Mouse (Mus musculus) MEL (cell line): Measurements from ENCODE around the gene Grrp1. TPM values are rescaled to one million over a fixed set of nuclear protein-coding genes. Genes with fewer than 3 reads are reported as not detected.

ENCODE experiments used
- DNase-seq: peaks from one replicate; pipeline ENCODE4 v3.0.0; 2011; ENCODE audit warnings: low read depth, low spot score
- H3K27ac ChIP-seq: 2 replicates; pipeline ENCODE4 v1.5.1; 2012; ENCODE audit warnings: low read depth, mild to moderate bottlenecking, control low read depth, low read length, moderate library complexity; ENCODE audit not compliant: control insufficient read depth
- H3K27me3 ChIP-seq, 2 experiments: fragments of 150-350 bp in 1 of 2; sonication (generic) in 1 of 2; 2 replicates each; pipeline ENCODE4 v1.6.1; 2012; ENCODE audit warnings: low read length in 2 of 2, mild to moderate bottlenecking in 2 of 2, improper control_type of control experiment in 1 of 2, moderate library complexity in 1 of 2; ENCODE audit not compliant: insufficient read depth in 2 of 2, control insufficient read depth in 1 of 2
- H3K36me3 ChIP-seq, 2 experiments: 2 replicates each; pipeline ENCODE4 v1.6.1; 2012 to 2014; ENCODE audit warnings: low read length in 2 of 2, improper control_type of control experiment in 1 of 2, inconsistent platforms in 1 of 2, mild to moderate bottlenecking in 1 of 2; ENCODE audit not compliant: insufficient read depth in 2 of 2, control insufficient read depth in 1 of 2
- H3K4me1 ChIP-seq, 2 experiments: fragments of 150-350 bp in 1 of 2; sonication (generic) in 1 of 2; 2 replicates each; pipeline ENCODE4 v1.6.1; 2012; ENCODE audit warnings: low read length in 2 of 2, improper control_type of control experiment in 1 of 2, mild to moderate bottlenecking in 1 of 2; ENCODE audit not compliant: insufficient read depth in 2 of 2, control insufficient read depth in 1 of 2
- H3K4me3 ChIP-seq, 2 experiments: fragments of 150-350 bp in 1 of 2; sonication (generic) in 1 of 2; 2 replicates each; pipeline ENCODE4 v1.5.1; 2012; ENCODE audit warnings: low read depth in 2 of 2, low read length in 2 of 2, mild to moderate bottlenecking in 2 of 2, moderate library complexity in 2 of 2, control low read depth in 1 of 2, improper control_type of control experiment in 1 of 2; ENCODE audit not compliant: control insufficient read depth in 1 of 2, insufficient read depth in 1 of 2
- H3K79me2 ChIP-seq: 2 replicates; pipeline ENCODE4 v1.6.1; 2012; ENCODE audit warnings: mild to moderate bottlenecking, low read length, moderate library complexity; ENCODE audit not compliant: control insufficient read depth, poor library complexity, insufficient read depth
- H3K9ac ChIP-seq: 2 replicates; pipeline ENCODE4 v1.6.1; 2012; ENCODE audit warnings: low read depth, mild to moderate bottlenecking, control low read depth, low read length, moderate library complexity; ENCODE audit not compliant: control insufficient read depth, poor library complexity, severe bottlenecking
- H3K9me3 ChIP-seq: fragments of 150-350 bp; sonication (generic); replicated peaks from 2 replicates; pipeline ENCODE4 v1.6.1; 2012; ENCODE audit warnings: mild to moderate bottlenecking, low read length, improper control_type of control experiment, moderate library complexity; ENCODE audit not compliant: insufficient read depth
- ELF1 ChIP-seq: IDR thresholded peaks from 2 replicates; pipeline ENCODE4 v1.6.1; 2014; ENCODE audit warnings: low read depth, mild to moderate bottlenecking, inconsistent platforms, low read length, improper control_type of control experiment, moderate library complexity
- GABPA ChIP-seq: IDR thresholded peaks from 2 replicates; pipeline ENCODE4 v1.6.1; 2012; ENCODE audit warnings: low read depth, mild to moderate bottlenecking, inconsistent platforms, low read length, improper control_type of control experiment, moderate library complexity
- HCFC1 ChIP-seq: IDR thresholded peaks from 2 replicates; pipeline ENCODE4 v1.6.1; 2012; ENCODE audit warnings: low read depth, mild to moderate bottlenecking, inconsistent platforms, low read length, improper control_type of control experiment, moderate library complexity
- JUND ChIP-seq: IDR thresholded peaks from 2 replicates; pipeline ENCODE4 v1.6.1; 2011; ENCODE audit warnings: low read depth, mild to moderate bottlenecking, improper control_type of control experiment, low read length
- KAT2A ChIP-seq: conservative IDR thresholded peaks from 2 replicates; pipeline ENCODE4 v1.6.1; 2012; ENCODE audit warnings: low read depth, low read length, improper control_type of control experiment, inconsistent platforms
- MEF2A ChIP-seq: IDR thresholded peaks from 2 replicates; pipeline ENCODE4 v1.6.1; 2014; ENCODE audit warnings: low read depth, mild to moderate bottlenecking, inconsistent platforms, low read length, improper control_type of control experiment; ENCODE audit not compliant: poor library complexity, insufficient replicate concordance, severe bottlenecking; ENCODE audit errors: extremely low read depth
- MYB ChIP-seq: IDR thresholded peaks from 2 replicates; pipeline ENCODE4 v1.6.1; 2011; ENCODE audit warnings: mild to moderate bottlenecking, low read depth, low read length, improper control_type of control experiment
- MYC ChIP-seq: IDR thresholded peaks from 2 replicates; pipeline ENCODE4 v1.6.1; 2011; ENCODE audit warnings: low read depth, mild to moderate bottlenecking, low read length, improper control_type of control experiment, moderate library complexity
- NELFE ChIP-seq: IDR thresholded peaks from 2 replicates; pipeline ENCODE4 v1.6.1; 2011; ENCODE audit warnings: low read depth, low read length, improper control_type of control experiment
- POLR2A ChIP-seq, 2 experiments: IDR thresholded peaks; 2 replicates each; pipeline ENCODE4 v1.6.1; 2011 to 2012; ENCODE audit warnings: low read length in 2 of 2, mild to moderate bottlenecking in 2 of 2, control low read depth in 1 of 2, improper control_type of control experiment in 1 of 2, low read depth in 1 of 2, moderate library complexity in 1 of 2; ENCODE audit not compliant: control insufficient read depth in 1 of 2, insufficient read depth in 1 of 2, poor library complexity in 1 of 2
- POLR2AphosphoS2 ChIP-seq: IDR thresholded peaks from 2 replicates; pipeline ENCODE4 v1.6.1; 2011; ENCODE audit warnings: low read length, improper control_type of control experiment
- RCOR1 ChIP-seq: IDR thresholded peaks from 2 replicates; pipeline ENCODE4 v1.6.1; 2012; ENCODE audit warnings: low read depth, mild to moderate bottlenecking, inconsistent platforms, low read length, improper control_type of control experiment
- SIN3A ChIP-seq: IDR thresholded peaks from 2 replicates; pipeline ENCODE4 v1.6.1; 2012; ENCODE audit warnings: low read length, improper control_type of control experiment, inconsistent platforms
- TBP ChIP-seq: IDR thresholded peaks from 2 replicates; pipeline ENCODE4 v1.8.0; 2011; ENCODE audit warnings: low read depth, low read length, improper control_type of control experiment
- USF2 ChIP-seq, 2 experiments: IDR thresholded peaks; 2 replicates each; pipeline ENCODE4 v1.6.1; 2011 to 2012; ENCODE audit warnings: improper control_type of control experiment in 2 of 2, low read length in 2 of 2, borderline replicate concordance in 1 of 2, inconsistent platforms in 1 of 2, low read depth in 1 of 2, mild to moderate bottlenecking in 1 of 2; ENCODE audit not compliant: insufficient read depth in 1 of 2
- ZC3H11A ChIP-seq: IDR thresholded peaks from 2 replicates; pipeline ENCODE4 v1.6.1; 2012; ENCODE audit warnings: low read depth, mild to moderate bottlenecking, inconsistent platforms, low read length, improper control_type of control experiment
- ZMIZ1 ChIP-seq: IDR thresholded peaks from 2 replicates; pipeline ENCODE4 v1.6.1; 2012; ENCODE audit warnings: low read depth, mild to moderate bottlenecking, inconsistent platforms, low read length, improper control_type of control experiment, moderate library complexity
- polyA plus RNA-seq, 2 experiments: library from polyadenylated mRNA; stranded (reverse) in 1 of 2; unstranded in 1 of 2; fragments of >175 nt in 1 of 2; fragments of >200 nt in 1 of 2; gene quantifications; 2 replicates each; pipeline versions ENCODE4 v1.2.1 to v1.2.4; 2012; ENCODE audit warnings: low replicate concordance in 2 of 2, low read depth in 1 of 2; ENCODE audit not compliant: insufficient read length in 2 of 2, insufficient read depth in 1 of 2, missing spikeins in 1 of 2
- total RNA-seq: library from RNA; depleted of rRNA; stranded (reverse); fragments of 300-350 nt; gene quantifications from 2 replicates; pipeline ENCODE4 v1.2.3, GENCODE M21; 2012

Gene Grrp1
- total and polyA plus RNA-seq, 3 experiments = not detected

DNA sequence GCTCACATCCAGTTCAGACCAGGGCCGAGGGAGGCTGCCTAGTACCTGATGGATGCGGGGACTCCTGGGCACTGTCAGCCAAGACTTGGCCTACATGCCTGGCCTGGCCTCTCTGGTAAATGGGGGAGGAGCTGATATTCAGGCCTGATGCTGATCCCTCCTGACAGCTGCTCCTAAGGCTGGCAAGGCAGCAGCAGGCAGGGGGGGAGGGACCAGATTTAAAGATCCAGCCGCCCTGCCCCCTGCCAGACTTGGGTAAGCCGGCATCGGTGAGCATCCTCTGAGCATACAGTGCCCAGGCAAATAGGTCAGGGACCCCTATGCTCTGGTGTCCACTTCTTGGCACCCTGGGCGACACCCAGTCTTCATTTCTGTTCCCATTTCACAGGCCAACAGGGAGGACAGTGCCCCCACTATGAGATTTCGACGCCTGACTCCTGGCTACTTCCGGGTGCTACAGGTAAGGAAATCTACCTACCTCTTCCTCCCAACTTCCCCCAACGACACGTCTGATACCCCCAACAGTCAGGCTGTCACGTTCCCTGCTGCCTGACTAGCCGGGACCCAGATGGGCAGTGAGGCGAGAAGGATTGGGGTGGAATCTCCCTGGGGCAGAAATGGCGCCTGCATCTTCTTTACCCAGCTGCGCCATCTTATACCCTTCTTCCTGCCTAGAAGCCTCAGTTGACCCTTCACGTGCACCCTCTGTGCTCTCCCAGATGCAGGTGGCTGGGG lies 10.2 kb downstream of the Grrp1 start, which contains the start of gene E130218I03Rik:
E130218I03Rik (plus strand) TSS at position 147 of the 735 bp plus-strand sequence.
- no peak for DNase-seq
- H3K4me1 ChIP-seq = peaks cover 0 to 16% of the 10 kb centered on the region in 2 experiments; a peak in 2 of 4 replicates
- H3K4me3 ChIP-seq = peak within 1 kb of the TSS; percentile 74 to 99
- peaks cover 10% of the 10 kb centered on the region for H3K79me2 ChIP-seq
- H3K27me3 ChIP-seq = no peaks in the 10 kb centered on the region
- TF ChIP-seq POLR2A (IDR thresholded peaks at IDR 0.05; ENCODE audit: control insufficient read depth in 1 of 2, insufficient read depth in 1 of 2, low read depth in 1 of 2, low read length in 2 of 2, poor library complexity in 1 of 2) (peak in 1 of 2 experiments; percentile 30; a peak in 1 of 4 replicates), JUND (no peak)
- TF ChIP-seq, all 39 proteins: peak for 1
- Histone ChIP-seq H3K9me3 (no peaks in the 10 kb centered on the region), H3K9ac (peak within 1 kb of the TSS; percentile 97), H3K27ac (no peak within 1 kb of the TSS), H3K36me3 (peaks cover 0 to 3% of the 10 kb centered on the region in 2 experiments; a peak in 2 of 4 replicates)

DNA sequence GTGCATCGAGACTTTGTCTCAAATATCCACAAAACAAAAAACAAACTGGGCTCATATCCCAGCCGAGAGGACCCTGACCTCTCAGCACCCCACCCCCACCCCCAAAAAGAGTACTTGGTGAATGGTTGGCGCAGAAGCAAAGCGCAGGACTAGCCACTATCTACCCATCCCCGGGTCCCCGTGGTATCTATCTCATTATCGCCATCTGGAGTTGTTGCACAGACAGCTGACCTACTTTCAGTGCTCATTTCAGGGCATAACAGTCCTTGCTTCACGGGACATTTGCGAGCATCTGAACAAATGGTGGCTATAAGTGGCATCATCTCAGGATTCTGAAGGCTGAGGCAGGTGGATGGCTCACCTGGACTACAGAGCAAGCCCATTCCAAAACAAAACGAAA lies 15.2 kb downstream of the Grrp1 start:
- H3K27ac ChIP-seq = no peak overlapping the region
- H3K36me3 ChIP-seq = no peaks in the 10 kb centered on the region
- no peak for DNase-seq
- no peaks in the 10 kb centered on the region for H3K79me2 ChIP-seq
- H3K27me3 ChIP-seq = peaks cover 0 to 3% of the 10 kb centered on the region in 2 experiments; a peak in 2 of 4 replicates
- TF ChIP-seq MYC (no peak), HCFC1 (no peak), USF2 (IDR thresholded peaks at IDR 0.05; ENCODE audit: borderline replicate concordance in 1 of 2, insufficient read depth in 1 of 2, low read depth in 1 of 2, low read length in 2 of 2) (no peak), MYB (no peak)
- no peak overlapping the region for H3K4me3 ChIP-seq
- H3K9me3 ChIP-seq = no peaks in the 10 kb centered on the region
- no peak overlapping the region for H3K9ac ChIP-seq
- H3K4me1 ChIP-seq = peaks cover 0 to 2% of the 10 kb centered on the region in 2 experiments; a peak in 1 of 4 replicates

DNA sequence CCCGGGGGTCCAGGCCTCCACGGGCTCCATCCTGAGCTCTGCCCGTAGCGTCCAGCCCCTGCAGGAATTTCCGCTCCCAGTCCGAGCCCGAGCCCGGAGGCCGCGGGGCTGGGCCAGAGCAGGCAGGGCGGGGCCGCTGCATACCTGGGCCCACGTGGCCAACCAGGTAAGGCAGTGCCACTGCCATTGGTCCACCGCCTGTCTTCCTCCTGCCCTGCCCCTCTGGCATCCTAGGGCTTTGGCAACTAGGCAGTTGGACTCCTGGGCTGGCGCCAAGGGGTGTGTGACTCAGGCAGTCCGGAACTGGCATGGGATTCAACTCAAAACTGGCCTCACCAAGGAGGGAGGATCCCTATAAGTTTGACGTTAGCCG lies 15.6 kb downstream of the Grrp1 start, which contains the start of gene Cnksr1:
Cnksr1 (minus strand) TSS at position 121 of the 373 bp plus-strand sequence.
- peaks cover 0 to 2% of the 10 kb centered on the region in 2 experiments; a peak in 1 of 4 replicates for H3K4me1 ChIP-seq
- no peak within 1 kb of the TSS for H3K27ac ChIP-seq
- H3K36me3 ChIP-seq = no peaks in the 10 kb centered on the region
- TF ChIP-seq NELFE (no peak), ELF1 (no peak), GABPA (no peak), MYC (no peak), ZMIZ1 (no peak), RCOR1 (no peak), ZC3H11A (no peak), TBP (no peak), MYB (no peak), KAT2A (no peak), SIN3A (no peak), MEF2A (no peak), POLR2AphosphoS2 (no peak)
- TF ChIP-seq, all 39 proteins: peak for 0
- Histone ChIP-seq H3K4me3 (no peak within 1 kb of the TSS), H3K27me3 (peaks cover 0 to 5% of the 10 kb centered on the region in 2 experiments; a peak in 2 of 4 replicates), H3K9ac (no peak within 1 kb of the TSS), H3K9me3 (no peaks in the 10 kb centered on the region), H3K79me2 (no peaks in the 10 kb centered on the region)
- DNase-seq = no peak
